Mouse (Mus musculus) cerebellum, adult 9-10 months (tissue): ENCODE measurements around the gene Mul1.
A peak's percentile ranks its signal among the peaks of the same experiment; 100 is the strongest.
"Not testable (repeated sequence)": the region's sequence is repeated elsewhere in the genome, so short reads cannot be mapped to it uniquely, and the experiment has no call there.

Experiments used
- DNase-seq: peaks from one replicate; pipeline ENCODE4 v3.0.0; 2022

The Mul1 gene

DNA sequence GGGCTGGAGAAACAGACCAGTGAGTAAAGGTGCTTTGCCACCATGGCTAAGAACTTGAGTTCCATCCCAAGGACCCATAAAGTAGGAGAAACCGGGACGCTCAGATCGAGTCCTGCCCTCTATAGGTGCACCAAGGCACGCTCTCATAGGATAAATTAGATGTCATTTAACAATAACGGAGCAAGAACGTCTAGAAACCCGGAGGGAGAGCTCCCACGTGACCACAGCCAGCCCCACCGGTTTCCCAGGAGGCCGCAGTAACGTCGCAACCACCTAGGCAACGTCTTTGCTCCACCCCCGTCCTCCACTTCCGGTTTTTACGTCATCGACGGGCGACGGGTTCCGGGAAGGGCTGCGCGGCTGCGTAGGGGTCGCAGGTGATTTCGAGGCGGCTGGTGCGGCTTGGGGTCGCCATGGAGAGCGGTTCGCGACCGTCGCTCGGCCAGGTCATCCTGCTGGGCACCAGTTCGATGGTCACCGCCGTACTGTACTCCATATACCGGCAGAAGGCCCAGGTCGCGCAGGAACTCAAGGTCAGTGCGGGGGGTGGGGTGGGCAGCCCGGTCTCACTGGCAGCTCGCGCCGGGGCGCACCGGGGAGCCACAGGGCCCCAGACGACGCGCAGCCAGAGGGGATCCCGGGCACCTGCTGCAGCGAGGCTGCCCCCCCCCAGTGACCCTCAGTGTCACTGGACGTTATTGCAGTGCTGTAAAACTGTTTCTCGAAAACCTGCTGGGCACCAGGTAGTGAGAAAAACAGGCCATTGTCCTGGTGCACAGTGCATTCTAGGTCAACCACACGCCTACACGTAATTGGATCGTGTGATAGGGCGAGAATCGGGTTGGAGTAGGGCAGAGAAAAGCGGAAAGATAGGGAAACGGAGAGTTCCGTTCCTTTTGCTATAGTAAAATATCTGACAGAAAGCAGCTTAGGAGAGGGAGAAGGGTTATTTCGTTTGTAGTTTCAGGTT, at the start of gene Mul1:
Gene Mul1 (plus strand): TSS at position 325 of the 970 bp plus-strand sequence.
- peak; percentile 95 for DNase-seq

- DNase-seq: no peak
Observed at GRCm38 (mm10) chr4:138393703-138394102, 40.8 kb upstream of the Mul1 start.

DNA sequence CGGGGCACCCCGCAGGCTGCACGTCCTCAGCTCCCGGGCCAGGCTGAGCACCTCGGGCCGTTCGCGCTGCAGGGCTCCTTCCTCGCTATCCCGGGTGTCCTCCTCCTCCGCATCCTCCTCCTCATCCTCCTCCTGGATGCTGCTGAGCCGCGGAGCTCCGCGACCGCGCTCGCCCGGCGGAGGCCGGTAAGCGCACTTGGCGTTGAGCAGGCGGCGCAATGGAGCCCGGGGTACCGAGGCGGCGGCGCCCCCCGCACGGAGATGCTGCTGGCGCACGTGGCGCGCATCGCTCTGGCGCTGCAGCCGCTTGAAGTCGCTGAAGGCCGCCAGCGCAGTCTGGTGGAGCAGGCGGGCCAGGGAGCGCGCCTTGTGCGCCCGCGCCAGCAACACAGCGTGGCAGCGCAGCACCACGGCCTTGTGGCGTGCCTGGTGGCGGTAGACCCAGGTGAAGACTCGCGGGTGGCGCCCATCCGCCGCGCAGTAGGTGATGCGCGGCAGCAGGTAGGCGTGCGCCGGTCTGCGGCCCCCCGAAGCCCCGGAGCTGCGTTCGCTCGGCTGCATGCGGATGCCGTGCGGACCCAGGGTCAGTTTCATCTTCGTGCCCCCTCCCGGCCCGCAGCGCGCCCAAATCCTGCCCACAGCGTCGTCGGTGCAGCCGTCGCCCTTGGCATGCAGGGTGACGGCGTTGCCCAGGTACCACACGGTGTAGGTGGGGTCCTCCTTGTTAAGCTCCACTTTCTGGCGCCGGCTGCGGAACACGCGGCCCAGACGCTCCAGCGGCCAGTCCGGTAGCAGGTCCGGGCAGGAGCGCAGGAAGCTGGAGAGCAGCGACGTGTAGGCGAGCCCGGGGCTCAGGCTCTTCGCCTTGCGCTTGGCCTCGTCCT, 39.1 kb upstream of the Mul1 start:
- DNase-seq: no peak

DNA sequence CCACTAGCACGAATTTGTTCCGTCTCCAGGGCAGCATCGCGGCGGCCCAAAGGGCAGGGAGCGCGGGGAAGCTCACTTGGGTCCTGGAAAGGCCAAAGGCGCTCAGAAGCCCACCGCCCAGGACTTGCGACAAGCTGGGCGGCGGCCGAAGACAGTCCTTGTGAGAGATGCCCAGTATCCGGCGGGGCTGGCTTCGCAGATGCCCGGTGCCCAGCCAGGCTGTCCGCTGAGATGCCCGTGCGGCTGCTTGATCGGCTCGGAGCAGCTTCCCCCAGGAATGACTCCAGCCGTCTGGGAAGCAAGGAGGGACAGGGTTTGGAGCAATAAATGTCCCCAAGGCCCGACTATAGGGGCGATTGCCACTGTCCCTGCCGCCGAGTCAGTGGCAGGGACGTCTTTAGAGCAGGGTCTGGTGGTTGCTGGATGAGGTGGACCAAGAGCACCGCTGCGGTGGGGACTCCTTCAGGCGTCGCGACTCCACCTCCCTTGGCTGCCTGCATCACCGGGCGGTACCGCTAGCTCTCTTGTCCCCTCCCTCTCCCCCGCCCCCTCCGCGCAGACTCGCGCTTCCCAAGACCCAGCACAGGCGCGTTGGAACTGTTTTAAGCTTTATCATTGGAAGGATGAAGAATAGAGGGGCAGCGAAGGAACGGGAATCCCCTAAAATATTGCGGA, 38.4 kb upstream of the Mul1 start, which contains the start of gene Fam43b:
Gene Fam43b (minus strand): TSS at position 558 of the 675 bp plus-strand sequence.
- no peak for DNase-seq

GRCm38 (mm10) chr4:138396711-138397110, 37.8 kb upstream of the Mul1 start:
- no peak for DNase-seq

GRCm38 (mm10) chr4:138404806-138405205, 29.7 kb upstream of the Mul1 start:
- DNase-seq: no peak

GRCm38 (mm10) chr4:138407479-138408194, 26.8 kb upstream of the Mul1 start:
- no peak for DNase-seq

DNA sequence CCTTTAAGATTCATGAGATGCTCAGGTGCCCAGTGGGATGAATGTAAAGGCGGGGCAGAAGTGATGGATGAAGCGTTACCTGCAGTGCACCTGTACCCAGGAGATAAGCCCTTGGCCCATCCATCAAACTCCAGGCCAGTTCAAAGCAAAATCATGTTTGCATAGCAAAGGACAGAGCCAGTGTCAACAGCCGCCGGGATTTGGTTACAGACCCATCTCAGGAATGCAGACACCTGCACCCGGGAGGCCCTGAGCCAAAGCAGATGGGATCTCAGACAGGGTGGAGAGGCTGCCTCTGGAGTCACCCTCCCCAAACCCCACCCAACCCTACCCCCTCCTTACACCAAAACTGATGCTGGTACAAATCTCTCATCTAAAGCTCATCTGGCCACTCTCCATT, 23.5 kb upstream of the Mul1 start:
- no peak for DNase-seq

GRCm38 (mm10) chr4:138411504-138412121, 22.9 kb upstream of the Mul1 start:
- DNase-seq: no peak

- DNase-seq: no peak
Observed at GRCm38 (mm10) chr4:138414725-138415124, 19.7 kb upstream of the Mul1 start.

GRCm38 (mm10) chr4:138415991-138416390, 18.5 kb upstream of the Mul1 start:
- no peak for DNase-seq

DNA sequence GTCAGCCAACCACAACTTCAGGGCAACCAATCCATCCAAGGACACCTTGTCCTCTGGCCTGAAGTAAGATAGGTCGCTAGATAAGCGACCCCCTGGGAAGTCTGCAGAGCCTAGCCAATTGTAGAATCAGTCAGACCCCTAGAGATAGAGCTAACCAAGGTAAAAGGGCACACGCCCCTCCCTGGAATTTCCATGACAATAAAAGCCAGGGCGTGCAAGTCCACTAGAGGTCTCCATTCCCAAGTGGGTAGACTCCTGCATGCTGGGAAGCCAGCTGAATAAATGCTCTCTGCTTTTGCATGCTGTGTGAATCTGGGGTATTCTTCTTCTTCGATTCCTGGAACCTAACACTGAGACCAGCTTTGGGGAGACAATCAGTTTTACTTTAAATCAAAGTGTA, 18.1 kb upstream of the Mul1 start:
- DNase-seq: no peak

GRCm38 (mm10) chr4:138417882-138418281, 16.6 kb upstream of the Mul1 start:
- DNase-seq: no peak

GRCm38 (mm10) chr4:138418340-138418957, 16.0 kb upstream of the Mul1 start:
- no peak for DNase-seq

DNA sequence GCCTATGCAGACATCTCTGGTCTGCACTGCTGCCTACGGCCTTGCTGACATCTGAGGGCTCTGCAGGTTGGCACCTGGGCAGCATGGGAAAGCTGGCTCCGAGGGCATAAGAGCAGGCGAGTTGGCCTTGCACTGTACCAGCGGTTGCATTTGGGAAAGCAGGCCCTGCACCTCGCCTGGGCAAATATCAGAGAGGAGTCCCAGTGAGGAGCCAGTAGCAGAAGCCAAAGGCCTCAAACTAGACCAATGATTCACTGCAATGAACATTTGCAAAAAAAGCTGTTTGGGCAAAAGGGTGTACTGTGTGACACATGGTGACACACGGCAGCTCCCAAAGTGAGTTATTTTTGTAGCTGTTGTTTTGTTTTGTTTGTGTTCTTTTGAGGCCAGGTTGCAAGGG, 9.4 kb upstream of the Mul1 start:
- DNase-seq: no peak

GRCm38 (mm10) chr4:138425604-138426003, 8.9 kb upstream of the Mul1 start:
- not testable (repeated sequence) for DNase-seq

GRCm38 (mm10) chr4:138426778-138427705, 7.4 kb upstream of the Mul1 start:
- peak; percentile 92 for DNase-seq

GRCm38 (mm10) chr4:138429778-138430177, 4.7 kb upstream of the Mul1 start:
- DNase-seq: no peak

DNA sequence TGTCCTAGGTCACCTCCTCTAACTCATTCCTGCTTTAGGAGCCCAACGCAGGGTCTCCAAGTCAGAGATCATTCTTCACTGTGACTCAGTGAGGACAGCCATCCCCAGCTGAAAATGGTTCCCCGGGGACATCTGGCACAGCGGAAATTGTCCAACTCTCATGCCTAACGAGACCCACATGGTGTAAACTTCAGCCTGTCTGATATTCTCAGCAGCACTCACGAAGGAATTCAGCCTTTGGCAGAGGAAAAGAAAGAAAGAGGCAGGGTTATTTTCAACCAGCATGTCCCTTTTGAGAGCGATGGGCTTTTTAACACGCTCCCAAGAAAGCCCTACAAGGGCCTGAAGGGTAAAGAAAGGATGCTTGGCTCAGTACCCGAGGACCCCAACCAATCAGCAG, 3.1 kb upstream of the Mul1 start:
- DNase-seq: peak; percentile 2

DNA sequence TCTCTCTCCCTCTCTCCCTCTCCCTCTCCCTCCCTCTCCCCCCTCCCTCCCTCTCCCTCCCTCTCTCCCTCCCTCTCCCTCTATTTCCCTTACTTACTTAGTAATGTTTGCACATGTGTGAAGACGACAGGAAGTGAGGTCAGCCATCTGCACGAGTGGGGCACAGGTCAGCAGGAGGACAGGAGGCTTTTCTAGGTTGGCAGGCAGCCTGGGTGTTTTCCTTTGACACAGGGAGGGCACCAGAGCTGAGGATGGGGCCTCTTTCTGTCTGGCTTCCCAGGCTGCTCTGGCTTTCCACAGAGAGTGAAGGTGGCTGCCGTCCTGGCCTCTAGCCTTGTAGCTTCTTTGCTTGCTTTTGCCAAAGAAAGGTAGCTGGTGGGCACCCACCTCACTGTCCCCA, 5.6 kb downstream of the Mul1 start:
- DNase-seq: no peak
